Mouse (Mus musculus): ENCODE measurements around the gene Ano2. TPM values are rescaled to one million over a fixed set of nuclear protein-coding genes. Genes with fewer than 3 reads are reported as not detected.

The Ano2 gene
- polyA plus RNA-seq, 1 experiment from 2014 or later, result 0.32 TPM

DNA sequence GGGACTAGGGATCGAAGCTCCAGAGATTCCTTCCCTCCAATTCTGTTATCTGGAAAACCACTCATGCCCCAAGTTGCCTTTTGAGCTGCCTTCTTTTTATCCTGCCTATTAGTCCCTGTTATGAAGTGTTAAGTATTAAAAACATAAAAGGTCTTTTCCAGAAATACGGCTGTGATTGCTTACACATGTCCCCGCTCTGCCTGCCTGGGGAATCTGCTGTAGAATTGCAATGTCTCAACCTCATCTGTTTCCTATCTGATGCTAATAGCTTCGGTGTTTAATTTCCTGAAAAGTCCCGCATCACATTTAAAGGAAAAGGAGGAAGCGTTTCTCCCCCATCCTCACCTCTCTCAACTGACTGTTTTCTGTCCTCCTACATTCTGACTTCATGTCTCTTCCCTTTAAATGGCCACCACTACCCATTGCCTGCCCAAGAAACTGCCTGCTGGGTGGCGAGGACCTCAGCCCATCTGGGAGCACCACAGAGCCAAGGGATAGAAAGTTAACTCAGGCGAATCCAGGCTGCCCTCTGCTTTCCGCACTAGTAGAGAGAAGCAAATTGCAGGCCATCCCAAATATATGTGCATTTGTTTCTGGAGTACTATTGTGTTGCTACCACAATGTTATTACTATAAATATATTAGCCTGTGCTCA is 118.9 kb downstream of the Ano2 start:
- peaks cover 4% of the 10 kb centered on the region; the same call in 1 of the 2 replicates for H3K4me1 ChIP-seq (ENCODE audit: control insufficient read depth, insufficient read depth, low read length)
- H3K4me3 ChIP-seq (ENCODE audit: low read depth, low read length), result no peak overlapping the region
- no peaks in the 10 kb centered on the region for H3K27me3 ChIP-seq (ENCODE audit: control insufficient read depth, insufficient read depth, low read length)
- no peak overlapping the region for H3K9ac ChIP-seq (replicated peaks; ENCODE audit: low read length)
- H3K4me2 ChIP-seq (ENCODE audit: low read depth, low read length), result no peak overlapping the region
- peak overlapping the region; percentile 39; the same call in 1 of the 2 replicates for H3K27ac ChIP-seq (replicated peaks; ENCODE audit: low read depth, low read length)
- ATAC-seq (replicated peaks; ENCODE audit: insufficient number of reproducible peaks, low FRiP score, low TSS enrichment, low read depth), result no peak
- DNase-seq (ENCODE audit: low spot score), result peak; percentile 84
- H3K36me3 ChIP-seq (replicated peaks; ENCODE audit: control insufficient read depth, insufficient read depth, low read depth, low read length), result no peaks in the 10 kb centered on the region
- 31% methylated on average over 9 of the region's 9 CpGs for WGBS
- H3K9me3 ChIP-seq (replicated peaks; ENCODE audit: control insufficient read depth, low read length), result no peaks in the 10 kb centered on the region

DNA sequence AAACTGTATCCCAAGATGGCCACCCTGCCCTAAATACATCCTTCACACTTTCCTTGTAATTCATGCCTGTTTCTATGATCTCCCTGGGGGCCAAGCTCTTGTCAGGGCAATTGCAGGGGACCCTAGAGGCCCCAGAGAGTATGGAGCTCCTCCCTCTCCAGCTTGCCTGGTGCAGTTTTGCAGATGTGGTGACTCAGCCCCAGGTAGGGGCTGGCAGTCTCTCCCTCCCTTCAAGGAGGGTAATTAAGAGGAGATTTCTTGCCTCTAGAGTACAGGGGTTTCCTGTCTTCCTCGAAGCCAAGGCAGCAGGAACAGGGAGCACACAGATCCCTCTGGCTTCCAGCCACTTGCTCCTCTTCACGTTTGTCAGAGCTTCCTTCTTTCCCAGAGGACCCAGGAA is 121.2 kb downstream of the Ano2 start:
- no peak overlapping the region for H3K27ac ChIP-seq (replicated peaks; ENCODE audit: low read depth, low read length)
- H3K9ac ChIP-seq (replicated peaks; ENCODE audit: low read length), result no peak overlapping the region
- no peak for ATAC-seq (replicated peaks; ENCODE audit: insufficient number of reproducible peaks, low FRiP score, low TSS enrichment, low read depth)
- H3K4me3 ChIP-seq (ENCODE audit: low read depth, low read length), result no peak overlapping the region
- H3K4me2 ChIP-seq (ENCODE audit: low read depth, low read length), result no peak overlapping the region
- DNase-seq (ENCODE audit: low spot score), result peak; percentile 22
- peaks cover 4% of the 10 kb centered on the region; the same call in 1 of the 2 replicates for H3K4me1 ChIP-seq (ENCODE audit: control insufficient read depth, insufficient read depth, low read length)
- no peaks in the 10 kb centered on the region for H3K27me3 ChIP-seq (ENCODE audit: control insufficient read depth, insufficient read depth, low read length)
- WGBS, result 5% methylated on average over 2 of the region's 2 CpGs
- no peaks in the 10 kb centered on the region for H3K9me3 ChIP-seq (replicated peaks; ENCODE audit: control insufficient read depth, low read length)
- H3K36me3 ChIP-seq (replicated peaks; ENCODE audit: control insufficient read depth, insufficient read depth, low read depth, low read length), result no peaks in the 10 kb centered on the region

DNA sequence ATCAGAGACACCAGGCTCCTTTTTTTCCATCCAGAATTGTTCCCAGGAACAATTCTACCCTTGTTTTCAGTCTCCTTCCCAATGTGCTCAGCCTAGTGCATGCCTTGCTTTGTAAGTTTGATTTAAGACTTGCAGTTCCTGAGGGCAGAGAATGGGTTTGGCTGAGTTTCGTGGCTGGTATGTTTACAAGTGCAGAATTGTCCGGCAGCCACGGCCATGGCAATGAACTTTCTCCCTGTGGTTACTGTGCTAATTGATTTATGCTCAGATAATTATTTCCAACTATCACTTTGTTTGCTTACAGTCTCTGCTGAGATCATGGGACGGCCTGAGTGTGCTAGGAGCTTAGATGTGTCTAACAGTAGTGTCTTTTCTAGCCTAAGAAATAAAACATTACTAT is 147.9 kb downstream of the Ano2 start:
- ATAC-seq (replicated peaks; ENCODE audit: insufficient number of reproducible peaks, low FRiP score, low TSS enrichment, low read depth) (no peak), DNase-seq (ENCODE audit: low spot score) (no peak)
- Histone ChIP-seq H3K9ac (replicated peaks; ENCODE audit: low read length) (no peak overlapping the region), H3K36me3 (replicated peaks; ENCODE audit: control insufficient read depth, insufficient read depth, low read depth, low read length) (no peaks in the 10 kb centered on the region), H3K4me3 (ENCODE audit: low read depth, low read length) (no peak overlapping the region), H3K27me3 (ENCODE audit: control insufficient read depth, insufficient read depth, low read length) (no peaks in the 10 kb centered on the region), H3K27ac (replicated peaks; ENCODE audit: low read depth, low read length) (no peak overlapping the region), H3K9me3 (replicated peaks; ENCODE audit: control insufficient read depth, low read length) (no peaks in the 10 kb centered on the region), H3K4me2 (ENCODE audit: low read depth, low read length) (no peak overlapping the region), H3K4me1 (ENCODE audit: control insufficient read depth, insufficient read depth, low read length) (no peaks in the 10 kb centered on the region)
- WGBS, result 73% methylated on average over 4 of the region's 4 CpGs

DNA sequence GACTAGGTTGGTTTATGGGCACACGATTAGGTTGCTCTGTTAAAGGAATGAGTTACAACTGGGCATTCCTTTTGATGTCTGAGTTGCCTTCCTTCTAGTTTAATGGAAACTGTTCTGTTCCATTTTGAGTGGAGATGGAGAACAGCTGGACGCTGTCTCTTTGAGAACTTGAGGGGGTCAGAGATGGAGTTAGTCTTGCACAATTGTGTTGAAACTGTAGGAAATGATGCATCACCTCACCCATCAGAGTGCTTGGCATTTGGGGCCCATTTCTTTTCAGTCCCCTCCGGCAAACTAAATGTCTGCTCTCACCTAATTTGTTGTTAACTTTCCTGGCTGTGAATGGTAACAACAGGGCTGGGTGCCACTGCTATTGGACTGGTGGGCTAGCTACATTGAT is 151.1 kb downstream of the Ano2 start:
- ATAC-seq (replicated peaks; ENCODE audit: insufficient number of reproducible peaks, low FRiP score, low TSS enrichment, low read depth), result no peak
- Histone ChIP-seq H3K27me3 (ENCODE audit: control insufficient read depth, insufficient read depth, low read length) (no peaks in the 10 kb centered on the region), H3K4me1 (ENCODE audit: control insufficient read depth, insufficient read depth, low read length) (no peaks in the 10 kb centered on the region), H3K4me2 (ENCODE audit: low read depth, low read length) (no peak overlapping the region), H3K4me3 (ENCODE audit: low read depth, low read length) (no peak overlapping the region), H3K9ac (replicated peaks; ENCODE audit: low read length) (no peak overlapping the region), H3K9me3 (replicated peaks; ENCODE audit: control insufficient read depth, low read length) (no peaks in the 10 kb centered on the region; the same call in 1 of the 2 replicates), H3K36me3 (replicated peaks; ENCODE audit: control insufficient read depth, insufficient read depth, low read depth, low read length) (no peaks in the 10 kb centered on the region), H3K27ac (replicated peaks; ENCODE audit: low read depth, low read length) (no peak overlapping the region)
- DNase-seq (ENCODE audit: low spot score), result no peak
- 94% methylated on average over 3 of the region's 3 CpGs for WGBS

DNA sequence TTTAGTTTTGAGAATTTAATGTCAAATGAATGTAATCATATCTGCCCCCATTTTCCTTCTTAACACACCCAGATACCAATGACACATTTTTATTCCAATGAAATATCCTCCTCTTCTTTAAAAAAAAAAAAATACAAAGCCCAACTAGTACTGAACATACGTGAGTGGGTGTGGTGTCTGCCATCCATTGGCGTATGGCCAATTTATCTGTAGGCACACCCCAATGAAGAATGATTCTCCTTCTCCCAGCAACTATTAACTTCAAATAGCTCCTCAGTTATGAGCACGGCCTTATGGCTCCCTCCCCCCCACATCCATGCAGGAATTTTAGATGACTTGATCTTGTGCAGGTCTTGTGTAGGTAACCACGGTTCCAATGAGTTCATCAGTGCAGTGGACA is 161.0 kb downstream of the Ano2 start:
- no peaks in the 10 kb centered on the region for H3K27me3 ChIP-seq (ENCODE audit: control insufficient read depth, insufficient read depth, low read length)
- no peak overlapping the region for H3K27ac ChIP-seq (replicated peaks; ENCODE audit: low read depth, low read length)
- no peak overlapping the region for H3K4me2 ChIP-seq (ENCODE audit: low read depth, low read length)
- DNase-seq (ENCODE audit: low spot score) (no peak), ATAC-seq (replicated peaks; ENCODE audit: insufficient number of reproducible peaks, low FRiP score, low TSS enrichment, low read depth) (no peak)
- no peaks in the 10 kb centered on the region for H3K4me1 ChIP-seq (ENCODE audit: control insufficient read depth, insufficient read depth, low read length)
- no peak overlapping the region for H3K9ac ChIP-seq (replicated peaks; ENCODE audit: low read length)
- WGBS, result 82% methylated on average over 4 of the region's 4 CpGs
- no peaks in the 10 kb centered on the region for H3K36me3 ChIP-seq (replicated peaks; ENCODE audit: control insufficient read depth, insufficient read depth, low read depth, low read length)
- H3K4me3 ChIP-seq (ENCODE audit: low read depth, low read length), result no peak overlapping the region
- H3K9me3 ChIP-seq (replicated peaks; ENCODE audit: control insufficient read depth, low read length), result no peaks in the 10 kb centered on the region

DNA sequence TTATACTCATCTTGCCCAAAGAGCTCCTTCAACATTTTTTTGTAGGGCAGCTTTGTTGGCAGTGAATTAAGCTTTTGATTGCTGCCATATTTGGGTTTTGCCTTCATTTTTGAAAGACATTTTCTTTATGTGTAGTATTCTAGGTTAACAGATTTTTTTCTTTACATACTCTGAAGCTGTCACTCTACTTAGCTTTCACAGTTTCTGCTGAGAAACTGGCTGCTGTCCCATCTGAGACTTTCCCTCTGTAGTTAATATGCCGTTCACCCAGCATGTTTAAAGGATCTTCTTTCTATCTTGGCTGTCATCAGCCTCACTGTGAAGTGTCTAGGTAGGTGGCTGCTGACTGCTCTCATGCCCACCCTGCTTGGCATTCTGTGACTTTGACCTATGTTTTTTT is 168.1 kb downstream of the Ano2 start:
- Histone ChIP-seq H3K36me3 (replicated peaks; ENCODE audit: control insufficient read depth, insufficient read depth, low read depth, low read length) (no peaks in the 10 kb centered on the region), H3K4me2 (ENCODE audit: low read depth, low read length) (no peak overlapping the region), H3K4me3 (ENCODE audit: low read depth, low read length) (no peak overlapping the region), H3K4me1 (ENCODE audit: control insufficient read depth, insufficient read depth, low read length) (no peaks in the 10 kb centered on the region), H3K9me3 (replicated peaks; ENCODE audit: control insufficient read depth, low read length) (no peaks in the 10 kb centered on the region), H3K9ac (replicated peaks; ENCODE audit: low read length) (no peak overlapping the region), H3K27me3 (ENCODE audit: control insufficient read depth, insufficient read depth, low read length) (no peaks in the 10 kb centered on the region), H3K27ac (replicated peaks; ENCODE audit: low read depth, low read length) (no peak overlapping the region)
- 67% methylated on average over 1 of the region's 1 CpGs for WGBS
- ATAC-seq (replicated peaks; ENCODE audit: insufficient number of reproducible peaks, low FRiP score, low TSS enrichment, low read depth) (no peak), DNase-seq (ENCODE audit: low spot score) (no peak)

DNA sequence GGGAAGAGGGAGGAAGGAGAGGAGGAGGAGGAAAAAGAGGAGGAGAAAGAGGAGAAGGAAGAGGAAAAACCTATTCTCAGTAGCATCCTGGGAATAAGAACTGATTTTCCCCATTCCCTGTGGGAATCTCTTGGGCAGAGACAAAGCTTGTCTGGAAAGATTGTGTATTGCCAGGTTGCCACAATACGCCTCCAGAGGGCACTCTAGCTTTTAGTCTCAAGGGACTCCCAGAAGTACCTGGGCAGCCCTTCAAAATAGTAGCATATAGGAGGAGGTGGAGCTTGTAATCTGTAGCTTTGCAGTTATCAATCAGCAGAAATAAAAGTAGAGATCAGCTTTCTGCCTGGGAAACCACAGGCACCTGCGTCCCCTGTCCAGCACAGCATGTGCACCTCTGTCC is 178.3 kb downstream of the Ano2 start:
- 27% methylated on average over 2 of the region's 2 CpGs for WGBS
- Histone ChIP-seq H3K4me2 (ENCODE audit: low read depth, low read length) (no peak overlapping the region), H3K27ac (replicated peaks; ENCODE audit: low read depth, low read length) (no peak overlapping the region), H3K27me3 (ENCODE audit: control insufficient read depth, insufficient read depth, low read length) (no peaks in the 10 kb centered on the region), H3K9me3 (replicated peaks; ENCODE audit: control insufficient read depth, low read length) (no peaks in the 10 kb centered on the region), H3K4me3 (ENCODE audit: low read depth, low read length) (no peak overlapping the region), H3K9ac (replicated peaks; ENCODE audit: low read length) (no peak overlapping the region), H3K4me1 (ENCODE audit: control insufficient read depth, insufficient read depth, low read length) (no peaks in the 10 kb centered on the region), H3K36me3 (replicated peaks; ENCODE audit: control insufficient read depth, insufficient read depth, low read depth, low read length) (no peaks in the 10 kb centered on the region)
- DNase-seq (ENCODE audit: low spot score) (peak; percentile 76), ATAC-seq (replicated peaks; ENCODE audit: insufficient number of reproducible peaks, low FRiP score, low TSS enrichment, low read depth) (no peak)

DNA sequence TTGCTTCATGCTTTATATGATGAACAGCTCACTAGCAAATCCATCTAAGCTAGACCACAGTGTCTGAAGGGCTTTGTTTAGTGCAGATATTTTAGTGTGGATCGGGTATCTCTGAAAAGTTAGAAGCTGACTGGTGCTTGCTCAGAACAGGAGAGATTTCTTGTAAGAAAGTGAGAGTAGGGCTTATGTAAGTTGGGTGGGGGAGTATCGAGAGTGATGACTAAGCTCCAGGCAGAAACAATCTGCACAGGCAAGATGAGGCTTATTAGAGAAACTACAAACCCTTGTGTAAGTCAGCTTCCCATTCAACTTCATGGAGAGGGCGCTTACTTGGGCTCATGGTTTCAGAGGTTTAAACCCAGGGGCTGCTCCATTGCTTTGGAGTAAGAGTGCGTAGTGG is 181.3 kb downstream of the Ano2 start:
- WGBS, result 84% methylated on average over 4 of the region's 4 CpGs

More for the DNA sequence above, 181.3 kb downstream of the Ano2 start:
- H3K9me3 ChIP-seq (replicated peaks; ENCODE audit: control insufficient read depth, low read length), result no peaks in the 10 kb centered on the region
- H3K27ac ChIP-seq (replicated peaks; ENCODE audit: low read depth, low read length), result no peak overlapping the region
- H3K4me2 ChIP-seq (ENCODE audit: low read depth, low read length), result no peak overlapping the region
- H3K4me1 ChIP-seq (ENCODE audit: control insufficient read depth, insufficient read depth, low read length), result no peaks in the 10 kb centered on the region
- ATAC-seq (replicated peaks; ENCODE audit: insufficient number of reproducible peaks, low FRiP score, low TSS enrichment, low read depth), result no peak
- no peak overlapping the region for H3K9ac ChIP-seq (replicated peaks; ENCODE audit: low read length)
- H3K27me3 ChIP-seq (ENCODE audit: control insufficient read depth, insufficient read depth, low read length), result no peaks in the 10 kb centered on the region
- no peak for DNase-seq (ENCODE audit: low spot score)
- H3K36me3 ChIP-seq (replicated peaks; ENCODE audit: control insufficient read depth, insufficient read depth, low read depth, low read length), result no peaks in the 10 kb centered on the region
- H3K4me3 ChIP-seq (ENCODE audit: low read depth, low read length), result no peak overlapping the region
